Mouse (Mus musculus): ENCODE measurements around the gene Becn1.

DNA sequence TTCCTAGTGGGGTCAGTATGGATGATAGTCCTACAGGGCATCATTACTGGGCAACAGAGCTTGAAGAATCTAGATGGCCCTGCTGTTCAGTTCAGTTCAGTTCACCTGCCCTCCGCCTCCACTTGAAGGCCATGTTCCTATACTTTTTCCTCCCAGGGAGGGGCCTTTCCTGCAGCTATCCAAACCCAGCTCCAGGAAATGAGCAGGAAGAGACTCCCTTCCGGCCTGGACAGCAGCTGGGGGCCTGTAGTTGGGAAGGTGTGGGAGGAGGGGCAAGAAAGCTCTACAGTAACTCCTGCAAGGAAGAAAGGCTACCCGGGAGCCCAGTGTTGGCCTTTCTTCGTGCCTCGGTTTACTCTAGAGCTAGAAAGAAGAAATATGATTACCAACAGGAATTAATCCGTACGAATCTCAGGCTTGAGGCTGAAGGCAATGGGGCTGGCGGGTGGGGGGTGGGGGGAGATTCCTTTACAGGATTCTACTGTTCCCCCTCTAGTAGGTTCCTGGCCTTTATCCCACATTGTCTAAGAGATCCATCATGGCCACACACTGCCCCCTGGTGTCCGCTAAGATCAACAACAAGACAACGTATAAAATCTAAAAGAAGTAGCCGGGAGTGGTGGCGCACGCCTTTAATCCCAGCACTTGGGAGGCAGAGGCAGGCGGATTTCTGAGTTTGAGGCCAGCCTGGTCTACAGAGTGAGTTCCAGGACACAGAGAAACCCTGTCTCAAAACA is 53.7 kb downstream of the Becn1 start:
- TF ChIP-seq CTCF (IDR thresholded peaks at IDR 0.05; ENCODE audit: extremely low read depth, insufficient read depth, low read length) (peak; percentile 72), POLR2A (IDR thresholded peaks at IDR 0.05; ENCODE audit: extremely low read depth, insufficient read depth, low read length) (no peak)
